Mouse (Mus musculus): ENCODE measurements at regions not wholly inside any gene's neighbourhood (a gene's known extent, or its start where the extent isn't known, plus 50 kb on each side); places are given as distances from the start of the nearest gene placed in this dataset.

DNA sequence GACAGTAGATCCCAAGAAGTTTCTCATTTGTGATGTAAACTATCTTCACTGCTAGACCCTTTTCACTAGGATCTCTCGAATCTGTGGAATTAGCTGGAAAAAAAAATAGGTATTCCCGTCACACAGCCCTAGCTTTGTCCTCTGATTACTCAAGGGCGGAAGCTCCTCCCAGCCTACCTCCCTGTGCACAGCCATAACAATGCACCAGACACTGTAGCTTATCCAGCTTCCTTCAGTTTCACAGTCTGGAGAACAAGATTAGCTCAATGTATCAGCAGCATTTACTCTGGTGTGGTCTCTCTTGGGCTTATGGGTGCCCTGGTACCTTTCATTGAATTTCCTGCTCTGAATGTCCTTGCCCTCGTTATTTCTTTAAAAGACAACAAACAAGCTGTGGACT lies 174.0 kb downstream of the Pou4f1 start:
- no peaks in the 10 kb centered on the region for H3K4me1 ChIP-seq
- H3K4me3 ChIP-seq, result no peak overlapping the region
- 52% methylated on average over 4 of the region's 4 CpGs for WGBS
- no peak overlapping the region for H3K27ac ChIP-seq
- no peak for DNase-seq (ENCODE audit: low spot score)
- H3K9me3 ChIP-seq, result no peaks in the 10 kb centered on the region
- H3K36me3 ChIP-seq, result no peaks in the 10 kb centered on the region
- H3K27me3 ChIP-seq (ENCODE audit: insufficient read depth, poor library complexity, severe bottlenecking), result no peaks in the 10 kb centered on the region

DNA sequence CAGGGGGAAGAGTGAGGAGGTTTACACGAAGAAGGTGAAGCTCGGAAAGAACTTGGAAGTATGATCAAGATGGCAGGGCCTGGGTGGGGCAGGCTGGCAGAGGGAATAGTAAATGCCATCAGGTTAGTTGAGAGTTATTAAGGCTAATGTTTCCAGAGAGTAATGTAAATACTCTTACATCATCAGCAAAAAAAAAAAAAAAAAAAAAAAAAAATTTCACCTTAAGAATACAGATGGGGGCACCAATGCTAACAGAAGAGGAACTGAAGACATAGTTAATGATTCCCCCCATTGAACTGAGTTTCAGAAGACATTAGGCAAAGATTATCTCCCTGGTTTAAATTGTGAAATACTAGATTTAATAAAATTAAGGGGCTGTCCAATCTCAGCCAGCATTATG lies 174.7 kb downstream of the Pou4f1 start:
- no peak overlapping the region for H3K27ac ChIP-seq
- H3K4me1 ChIP-seq, result no peaks in the 10 kb centered on the region
- H3K36me3 ChIP-seq, result no peaks in the 10 kb centered on the region
- H3K4me3 ChIP-seq, result no peak overlapping the region
- no peaks in the 10 kb centered on the region for H3K9me3 ChIP-seq
- no peak for DNase-seq (ENCODE audit: low spot score)
- H3K27me3 ChIP-seq (ENCODE audit: insufficient read depth, poor library complexity, severe bottlenecking), result no peaks in the 10 kb centered on the region
- WGBS, result 88% methylated on average over 2 of the region's 2 CpGs

DNA sequence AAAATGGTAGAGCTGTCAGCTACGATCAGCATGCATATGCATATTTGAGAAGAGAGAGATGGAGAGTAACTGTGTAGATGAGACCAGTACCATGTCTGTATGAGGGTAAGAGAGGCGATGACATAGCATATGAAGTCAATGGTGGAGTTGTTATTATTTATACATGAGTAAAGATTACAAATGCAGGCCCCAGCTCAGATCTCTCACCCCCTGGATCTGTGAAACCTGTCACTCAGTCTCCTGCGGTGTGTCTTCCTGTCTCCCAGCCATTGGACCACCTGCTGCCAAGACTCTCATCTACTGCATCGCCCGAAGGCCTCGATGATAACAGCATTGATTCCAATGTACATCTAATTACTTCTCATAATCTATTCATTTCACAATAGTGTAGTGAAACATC lies 187.4 kb downstream of the Pou4f1 start:
- no peak overlapping the region for H3K27ac ChIP-seq
- H3K9me3 ChIP-seq, result no peaks in the 10 kb centered on the region
- WGBS, result 82% methylated on average over 6 of the region's 6 CpGs
- no peaks in the 10 kb centered on the region for H3K4me1 ChIP-seq
- H3K27me3 ChIP-seq (ENCODE audit: insufficient read depth, poor library complexity, severe bottlenecking), result no peaks in the 10 kb centered on the region
- H3K4me3 ChIP-seq, result no peak overlapping the region
- no peaks in the 10 kb centered on the region for H3K36me3 ChIP-seq
- DNase-seq (ENCODE audit: low spot score), result no peak

DNA sequence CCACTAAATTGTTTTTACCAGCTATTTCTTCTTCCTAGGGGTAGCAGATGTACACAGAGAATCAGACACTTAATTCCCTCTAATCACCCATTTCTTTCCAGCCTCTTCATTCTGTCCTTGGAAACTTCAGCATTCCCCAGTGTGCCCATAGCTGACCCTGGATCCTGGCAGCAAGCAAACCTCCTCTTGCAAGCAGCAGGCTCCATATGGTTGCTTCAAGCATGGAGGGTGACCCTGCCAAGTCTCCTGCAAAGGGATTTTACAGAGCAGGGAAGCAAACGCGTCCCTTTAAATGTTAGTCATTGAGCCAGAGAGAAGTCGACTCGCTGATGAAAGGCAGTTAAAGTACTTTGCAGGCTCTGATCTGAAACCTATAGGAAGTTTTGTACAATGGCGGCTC lies 187.9 kb downstream of the Pou4f1 start:
- H3K4me3 ChIP-seq, result no peak overlapping the region
- H3K4me1 ChIP-seq, result no peaks in the 10 kb centered on the region
- 70% methylated on average over 5 of the region's 5 CpGs for WGBS
- H3K27me3 ChIP-seq (ENCODE audit: insufficient read depth, poor library complexity, severe bottlenecking), result no peaks in the 10 kb centered on the region
- no peaks in the 10 kb centered on the region for H3K9me3 ChIP-seq
- no peak for DNase-seq (ENCODE audit: low spot score)
- H3K36me3 ChIP-seq, result no peaks in the 10 kb centered on the region
- H3K27ac ChIP-seq, result no peak overlapping the region

DNA sequence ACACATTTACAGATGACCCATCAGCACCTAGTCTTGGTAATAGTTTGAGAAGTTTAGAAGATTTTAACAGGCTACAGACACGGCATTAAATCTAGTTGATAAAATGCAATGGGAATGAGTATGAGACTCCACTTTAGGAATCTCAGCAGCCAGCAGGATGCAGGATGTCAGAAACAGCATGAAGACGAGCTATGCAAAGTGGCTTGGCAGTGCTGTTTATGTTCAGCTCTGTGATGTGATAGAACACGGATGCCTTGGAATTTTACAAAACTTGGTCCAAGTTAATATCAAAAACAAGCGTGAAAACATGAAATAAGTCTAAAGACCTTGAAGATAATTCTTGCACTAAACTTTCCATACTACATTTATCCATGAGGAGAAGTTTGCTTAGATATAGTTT lies 193.0 kb downstream of the Pou4f1 start:
- DNase-seq (ENCODE audit: low spot score), result no peak
- WGBS, result 70% methylated on average over 4 of the region's 4 CpGs
- H3K27ac ChIP-seq, result no peak overlapping the region
- H3K36me3 ChIP-seq, result no peaks in the 10 kb centered on the region
- no peaks in the 10 kb centered on the region for H3K9me3 ChIP-seq
- H3K4me3 ChIP-seq, result no peak overlapping the region
- no peaks in the 10 kb centered on the region for H3K27me3 ChIP-seq (ENCODE audit: insufficient read depth, poor library complexity, severe bottlenecking)
- H3K4me1 ChIP-seq, result no peaks in the 10 kb centered on the region

DNA sequence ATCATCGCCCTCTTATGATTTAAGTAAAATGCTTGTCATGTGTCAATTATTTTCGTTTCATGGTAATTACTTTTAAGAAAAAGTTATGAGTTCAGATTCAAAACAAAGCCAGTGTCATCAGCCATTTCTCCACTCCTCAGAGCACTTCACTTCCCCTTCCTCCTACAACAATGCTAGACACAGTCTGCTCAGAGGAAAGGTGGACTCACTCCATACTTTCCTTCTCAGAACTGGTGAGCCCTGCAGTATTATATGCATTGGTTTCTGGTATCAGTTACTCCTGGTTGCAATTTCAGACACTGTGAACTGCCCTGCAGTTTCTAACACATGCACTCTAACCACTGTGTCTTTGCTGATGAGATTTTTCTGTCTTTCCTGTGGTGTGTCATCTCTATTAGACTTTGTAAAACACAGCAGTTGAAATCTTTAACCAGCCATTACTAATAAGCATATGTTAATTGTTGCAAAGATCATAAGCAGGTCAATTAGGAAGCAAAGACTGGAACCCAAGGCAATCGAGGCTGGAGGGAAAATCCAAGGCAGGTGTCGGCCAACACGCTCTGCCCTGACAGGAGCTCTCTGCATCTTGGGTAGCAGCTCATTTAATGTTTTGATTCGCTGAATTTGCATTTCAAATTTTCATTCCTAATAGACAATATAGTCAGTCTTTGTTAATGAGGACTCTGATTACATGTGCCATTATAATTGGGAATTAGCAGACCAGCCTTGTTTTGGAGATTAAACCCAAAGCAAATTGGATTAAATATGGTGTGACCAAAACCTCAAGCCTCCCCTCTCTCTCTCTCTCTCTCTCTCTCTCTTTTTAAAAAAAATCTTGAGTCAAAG lies 202.7 kb downstream of the Pou4f1 start:
- Histone ChIP-seq H3K27ac (no peak overlapping the region), H3K4me1 (no peaks in the 10 kb centered on the region), H3K4me3 (no peak overlapping the region), H3K9me3 (no peaks in the 10 kb centered on the region), H3K36me3 (no peaks in the 10 kb centered on the region), H3K27me3 (ENCODE audit: insufficient read depth, poor library complexity, severe bottlenecking) (no peaks in the 10 kb centered on the region)
- DNase-seq (ENCODE audit: low spot score), result no peak
- 71% methylated on average over 6 of the region's 6 CpGs for WGBS

DNA sequence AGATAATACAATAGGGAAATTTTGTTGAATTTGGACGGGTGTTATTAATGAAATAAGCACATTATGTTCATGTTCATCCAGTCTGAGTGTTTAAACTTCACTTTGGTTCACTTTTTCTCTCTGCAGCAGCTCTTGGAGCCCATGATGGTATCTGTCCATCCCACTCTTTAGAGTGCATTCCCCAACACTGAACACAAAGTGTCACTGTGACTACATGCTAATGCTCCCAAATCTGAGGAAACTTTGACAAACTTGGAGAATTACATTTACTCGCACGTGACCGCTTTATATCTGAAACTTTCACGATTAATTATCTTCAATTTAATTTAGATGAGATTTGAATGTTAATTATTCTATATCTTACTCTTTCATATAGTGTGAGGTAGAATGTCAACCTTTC lies 250.8 kb downstream of the Pou4f1 start:
- Histone ChIP-seq H3K4me1 (no peaks in the 10 kb centered on the region), H3K27me3 (ENCODE audit: insufficient read depth, poor library complexity, severe bottlenecking) (no peaks in the 10 kb centered on the region), H3K36me3 (no peaks in the 10 kb centered on the region), H3K27ac (no peak overlapping the region), H3K4me3 (no peak overlapping the region), H3K9me3 (no peaks in the 10 kb centered on the region)
- WGBS, result 83% methylated on average over 5 of the region's 5 CpGs
- no peak for DNase-seq (ENCODE audit: low spot score)

DNA sequence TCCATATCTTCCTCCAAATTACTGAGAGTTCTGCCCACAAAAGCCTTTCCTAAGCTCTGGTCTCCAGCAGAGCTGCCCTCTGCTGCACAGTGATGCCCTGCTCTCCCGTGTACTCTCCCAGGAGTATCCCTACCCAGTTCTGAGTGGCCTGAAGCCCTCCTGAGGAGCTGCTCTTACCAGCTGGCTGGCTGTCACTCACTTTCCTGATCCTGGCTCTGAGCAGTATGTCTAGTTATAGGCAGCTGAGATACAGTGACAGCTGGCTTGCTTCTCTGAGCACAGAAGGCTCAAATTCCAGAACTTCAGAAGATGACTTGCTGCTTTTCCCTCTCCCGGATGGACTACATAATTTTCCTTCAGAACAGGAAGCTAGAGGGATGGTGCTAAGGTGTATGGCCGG lies 257.1 kb downstream of the Pou4f1 start:
- H3K4me3 ChIP-seq, result no peak overlapping the region
- no peak for DNase-seq (ENCODE audit: low spot score)
- no peaks in the 10 kb centered on the region for H3K27me3 ChIP-seq (ENCODE audit: insufficient read depth, poor library complexity, severe bottlenecking)
- H3K36me3 ChIP-seq, result no peaks in the 10 kb centered on the region
- no peak overlapping the region for H3K27ac ChIP-seq
- H3K9me3 ChIP-seq, result no peaks in the 10 kb centered on the region
- no peaks in the 10 kb centered on the region for H3K4me1 ChIP-seq
- WGBS, result 58% methylated on average over 3 of the region's 3 CpGs

DNA sequence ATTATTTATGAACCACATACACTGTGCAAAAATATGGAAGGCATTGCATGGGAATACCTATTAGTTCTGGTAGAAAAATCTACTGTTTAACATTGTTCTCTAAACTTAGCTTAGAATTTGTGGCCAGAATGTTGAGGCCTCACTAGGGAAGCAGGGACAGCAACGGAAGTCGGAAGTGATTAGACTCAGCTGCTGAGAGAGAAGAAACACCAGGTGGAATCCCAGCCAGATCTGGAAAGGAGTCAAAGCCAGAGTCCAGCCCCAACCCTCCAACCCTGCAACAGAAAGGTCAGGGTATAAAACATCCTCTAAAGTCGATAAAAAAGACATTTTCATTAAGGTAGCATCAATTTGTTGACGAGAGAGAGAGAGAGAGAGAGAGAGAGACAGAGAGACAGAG lies 258.9 kb downstream of the Pou4f1 start:
- H3K4me3 ChIP-seq, result no peak overlapping the region
- no peaks in the 10 kb centered on the region for H3K9me3 ChIP-seq
- H3K36me3 ChIP-seq, result no peaks in the 10 kb centered on the region
- H3K27me3 ChIP-seq (ENCODE audit: insufficient read depth, poor library complexity, severe bottlenecking), result no peaks in the 10 kb centered on the region
- DNase-seq (ENCODE audit: low spot score), result no peak
- WGBS, result 74% methylated on average over 4 of the region's 4 CpGs
- no peak overlapping the region for H3K27ac ChIP-seq
- no peaks in the 10 kb centered on the region for H3K4me1 ChIP-seq

DNA sequence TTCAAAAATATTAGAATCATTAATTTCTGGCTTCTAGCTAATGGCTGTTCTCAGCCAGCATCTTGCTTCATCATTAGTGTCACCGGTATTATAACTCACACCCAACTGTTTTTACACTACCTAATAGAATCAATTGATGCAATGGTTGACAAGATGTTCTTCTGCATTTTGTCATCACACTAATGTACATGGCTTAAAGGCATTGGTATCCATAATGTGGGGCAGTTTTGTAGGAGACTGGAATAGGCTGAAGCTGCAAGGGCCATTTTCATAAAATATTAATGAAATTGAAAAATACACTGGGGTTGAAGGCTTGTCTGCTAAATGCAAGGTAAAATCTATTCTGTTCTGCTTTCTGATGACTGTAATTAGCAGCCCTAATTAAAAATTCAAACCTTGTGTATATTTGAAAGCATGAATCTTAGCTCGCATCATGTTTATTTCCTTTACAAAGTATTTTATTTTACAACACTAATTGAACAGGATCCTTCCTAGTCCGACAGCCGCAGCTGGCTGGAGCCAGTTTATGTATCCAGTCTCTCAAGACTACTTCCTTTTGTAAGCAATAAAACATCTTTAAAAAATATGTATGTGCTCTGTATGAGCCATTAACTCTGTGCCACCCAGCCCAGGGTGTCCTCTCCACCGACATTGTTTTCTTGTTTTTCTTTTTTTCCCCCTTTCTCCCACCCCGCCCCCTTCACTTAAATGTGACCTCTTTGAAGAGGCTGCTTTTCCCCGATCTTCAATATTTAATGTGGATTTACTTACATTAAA lies 259.6 kb downstream of the Pou4f1 start:
- no peak overlapping the region for H3K27ac ChIP-seq
- no peak for DNase-seq (ENCODE audit: low spot score)
- H3K36me3 ChIP-seq, result no peaks in the 10 kb centered on the region
- no peaks in the 10 kb centered on the region for H3K4me1 ChIP-seq
- no peaks in the 10 kb centered on the region for H3K9me3 ChIP-seq
- no peaks in the 10 kb centered on the region for H3K27me3 ChIP-seq (ENCODE audit: insufficient read depth, poor library complexity, severe bottlenecking)
- no peak overlapping the region for H3K4me3 ChIP-seq
- 83% methylated on average over 7 of the region's 7 CpGs for WGBS

DNA sequence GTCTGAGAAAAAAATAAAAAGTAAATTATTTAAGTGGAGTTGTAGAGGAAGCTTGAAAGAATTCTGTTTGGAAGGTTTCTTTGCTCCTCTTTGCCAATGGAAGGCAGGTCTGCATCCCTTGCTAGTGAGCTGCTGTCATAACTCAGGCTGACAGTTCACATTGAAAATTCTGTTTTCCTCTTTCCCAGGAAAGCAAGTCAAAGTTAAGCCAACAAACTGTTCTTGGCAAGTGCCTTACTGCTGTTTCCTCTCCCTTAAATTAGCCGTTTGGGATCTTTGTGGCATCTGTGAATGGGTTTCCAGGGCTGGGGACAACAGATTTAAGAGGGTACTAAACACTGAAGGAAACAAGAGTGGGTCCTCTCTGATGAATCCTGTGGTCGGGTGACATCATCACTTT lies 261.2 kb downstream of the Pou4f1 start:
- Histone ChIP-seq H3K9me3 (no peaks in the 10 kb centered on the region), H3K27me3 (ENCODE audit: insufficient read depth, poor library complexity, severe bottlenecking) (no peaks in the 10 kb centered on the region), H3K27ac (no peak overlapping the region), H3K4me1 (no peaks in the 10 kb centered on the region), H3K36me3 (no peaks in the 10 kb centered on the region), H3K4me3 (no peak overlapping the region)
- DNase-seq (ENCODE audit: low spot score), result no peak
- 55% methylated on average over 2 of the region's 2 CpGs for whole genome bisulfite sequencing

DNA sequence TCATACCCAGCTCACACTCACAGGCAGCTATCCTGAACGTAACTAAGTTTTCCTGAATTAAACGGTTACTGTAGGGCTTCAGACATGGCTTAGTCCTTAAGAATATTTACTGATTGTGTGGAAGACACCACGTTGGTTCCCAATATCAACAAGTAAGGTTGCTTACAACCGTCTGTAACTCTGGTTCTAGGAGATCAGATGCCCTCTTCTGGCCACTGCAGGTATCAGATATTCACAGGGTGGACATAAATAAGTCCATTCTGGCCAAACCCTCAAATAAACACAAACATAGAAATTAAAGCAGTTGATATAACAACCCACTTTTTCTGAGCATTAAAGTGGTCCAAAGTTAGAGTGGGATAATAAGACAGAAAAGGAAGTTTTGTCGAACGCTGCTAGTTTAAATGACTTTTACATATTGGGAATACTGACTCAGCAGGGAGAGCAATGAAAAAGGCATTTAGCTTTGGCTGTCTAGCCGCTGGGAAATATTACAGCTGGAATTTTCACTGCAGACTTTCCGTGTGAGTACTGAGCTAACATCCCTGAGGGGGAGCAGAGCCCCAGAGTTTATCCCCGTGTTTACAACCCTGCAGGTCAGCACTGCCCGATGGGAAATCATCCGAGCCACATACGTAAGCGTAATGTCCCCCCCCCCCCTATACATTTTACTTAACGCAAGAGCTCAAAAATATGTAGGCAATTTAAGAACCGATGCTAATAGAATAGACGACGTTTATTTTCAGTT lies 264.4 kb downstream of the Pou4f1 start:
- WGBS, result 75% methylated on average over 17 of the region's 17 CpGs
- no peaks in the 10 kb centered on the region for H3K36me3 ChIP-seq
- H3K9me3 ChIP-seq, result no peaks in the 10 kb centered on the region
- no peaks in the 10 kb centered on the region for H3K27me3 ChIP-seq (ENCODE audit: insufficient read depth, poor library complexity, severe bottlenecking)
- H3K4me1 ChIP-seq, result no peaks in the 10 kb centered on the region
- H3K27ac ChIP-seq, result no peak overlapping the region
- DNase-seq (ENCODE audit: low spot score), result no peak
- no peak overlapping the region for H3K4me3 ChIP-seq

DNA sequence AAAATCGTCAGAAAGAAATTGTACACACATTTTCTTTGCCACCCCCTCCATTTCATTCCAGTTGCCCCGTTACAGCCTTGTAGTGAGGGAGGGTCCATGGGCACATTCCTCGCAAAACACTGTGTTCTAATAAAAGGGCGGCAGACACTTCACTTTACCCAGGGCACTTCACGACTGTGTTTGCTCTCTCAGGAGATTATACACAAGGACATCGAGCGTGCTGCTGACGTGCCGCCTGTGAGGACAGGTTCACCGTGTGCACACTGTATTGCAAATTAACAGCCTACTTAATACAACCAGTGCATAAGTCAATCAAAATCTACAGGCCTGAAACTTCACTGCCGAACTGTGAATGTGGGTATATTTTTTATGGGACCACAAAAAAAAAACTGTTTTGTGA lies 274.6 kb downstream of the Pou4f1 start:
- Histone ChIP-seq H3K36me3 (no peaks in the 10 kb centered on the region), H3K4me3 (no peak overlapping the region), H3K4me1 (no peaks in the 10 kb centered on the region), H3K27me3 (ENCODE audit: insufficient read depth, poor library complexity, severe bottlenecking) (no peaks in the 10 kb centered on the region), H3K27ac (no peak overlapping the region), H3K9me3 (no peaks in the 10 kb centered on the region)
- 64% methylated on average over 11 of the region's 11 CpGs for WGBS
- no peak for DNase-seq (ENCODE audit: low spot score)

Data from heart, embryonic 10.5 days (tissue).